Comparison of ENCODE assay signal across 8 mouse cellular contexts in the genomic region with DNA sequence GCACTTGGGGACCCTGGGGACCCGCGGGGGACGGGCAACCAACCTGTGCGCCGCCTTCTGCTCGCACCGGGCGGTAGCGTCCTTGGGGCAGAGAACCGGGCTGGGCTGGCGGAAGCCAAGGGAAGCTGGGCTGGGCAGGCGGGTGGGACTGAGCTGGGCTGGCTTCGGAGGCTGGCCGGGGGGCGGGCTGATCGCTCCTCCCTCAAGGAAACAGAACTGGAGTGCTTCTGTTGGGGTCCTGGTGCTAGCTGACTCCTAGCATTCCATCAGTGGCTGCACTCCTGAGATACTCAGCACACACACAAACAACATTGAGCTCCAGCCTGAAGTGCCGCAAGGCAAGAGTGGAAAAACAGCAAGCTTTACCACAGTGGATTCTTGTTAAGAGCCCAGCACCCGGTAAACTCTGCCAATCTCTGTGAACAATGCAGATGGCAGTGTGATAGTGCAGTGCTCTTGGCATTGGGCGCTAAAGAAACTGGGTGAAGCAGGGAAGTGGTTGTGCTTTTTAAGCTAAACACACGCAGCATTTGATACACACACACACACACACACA. TPM values are rescaled to one million over a fixed set of nuclear protein-coding genes. Genes with fewer than 3 reads are reported as not detected.
A peak's percentile ranks its signal among the peaks of the same experiment; 100 is the strongest.
DNase-seq lines count a peak whose midpoint lies in the region; ATAC-seq lines count a peak whose summit lies in the region.

Traf1 (minus strand) TSS at position 292 of the 556 bp plus-strand sequence.

- H3K9me3 ChIP-seq in liver, embryonic 12.5 days (replicated peaks), result no peaks in the 10 kb centered on the region

- ATAC-seq in liver, embryonic 12.5 days, result no peak

- peak within 1 kb of the TSS; percentile 56 for H3K4me2 ChIP-seq in liver, embryonic 12.5 days

- H3K9ac ChIP-seq in liver, embryonic 12.5 days, result no peak within 1 kb of the TSS

- H3K27me3 ChIP-seq in liver, embryonic 12.5 days (replicated peaks), result peaks cover 23% of the 10 kb centered on the region

- 9% methylated on average over 20 of the region's 20 CpGs for WGBS in liver, embryonic 12.5 days (ENCODE audit: insufficient replicate concordance)

- H3K4me1 ChIP-seq in liver, embryonic 12.5 days, result peaks cover 29% of the 10 kb centered on the region

- no peaks in the 10 kb centered on the region for H3K36me3 ChIP-seq in liver, embryonic 12.5 days

- H3K27ac ChIP-seq in liver, embryonic 12.5 days, result no peak within 1 kb of the TSS

- DNase-seq in spleen, adult 18-20 months, result peak; percentile 77 to 81
- no peak for DNase-seq in spleen, adult 12 weeks (ENCODE audit: low spot score)
- peak; percentile 59 for DNase-seq in gastrocnemius, postnatal 14 days
- DNase-seq in induced T-regulatory cell, adult 2 months (ENCODE audit: low read depth), result peak; percentile 91
- DNase-seq in natural killer cell, adult 2 months (ENCODE audit: low spot score in 2 of 2), result peak; percentile 75 to 82
- peak; percentile 42 for DNase-seq in urinary bladder, adult 2 months (ENCODE audit: low spot score)
- no peak for DNase-seq in right cerebral cortex, adult 18-20 months

- intact Hi-C loops in gastrocnemius, postnatal 14 days (cut with DNase I; ENCODE audit: low total_unique reads), result no loop called here

- H3K4me3 ChIP-seq in liver, embryonic 12.5 days, result peak within 1 kb of the TSS; percentile 25

RNA-seq across cellular contexts. Expression of gene Traf1, which starts in this region (rescaled TPM):
- 1 to 10 TPM; 1.0 to 1.7 TPM for total RNA-seq in gastrocnemius, postnatal 14 days (2021)
- polyA plus RNA-seq in liver, embryonic 12.5 days (2016; fragmentation: Nextera tagmentation; extraction: Ambion mirVana), result 0.12 and 0.27 TPM in 2 replicates
- 5.9 and 6.6 TPM in 2 replicates for polyA plus RNA-seq in urinary bladder, adult 2 months (2012; rRNA removed)

Comparison
In these comparisons a context has a peak if more than half of its experiments do, and no peak if none do; other contexts are left out.
1. DNase-seq: peak in spleen, adult 18-20 months (2 of 2), gastrocnemius, postnatal 14 days (single experiment), induced T-regulatory cell, adult 2 months (single experiment), natural killer cell, adult 2 months (2 of 2) and urinary bladder, adult 2 months (single experiment); none in spleen, adult 12 weeks (single experiment) and right cerebral cortex, adult 18-20 months (single experiment).